Mouse (Mus musculus) heart, adult 2 months (tissue): Measurements from ENCODE around the gene Pdcd10. TPM values are rescaled to one million over a fixed set of nuclear protein-coding genes. Genes with fewer than 3 reads are reported as not detected.
A peak's percentile ranks its signal among the peaks of the same experiment; 100 is the strongest.

Source experiments
- DNase-seq, 2 experiments: peaks; one replicate each; pipeline ENCODE4 v3.0.0; 2021
- H3K27ac ChIP-seq: fragments of 200-600 bp; 2 replicates; pipeline ENCODE4 v1.8.1; 2022
- H3K27me3 ChIP-seq: fragments of 200-500 bp; 2 replicates; pipeline ENCODE4 v1.6.1; 2012; ENCODE audit warnings: mild to moderate bottlenecking, low read length, inconsistent platforms, mixed read lengths; ENCODE audit not compliant: control insufficient read depth, insufficient read depth
- H3K36me3 ChIP-seq: fragments of 200-500 bp; 2 replicates; pipeline ENCODE4 v1.6.1; 2012; ENCODE audit warnings: low read length, inconsistent platforms; ENCODE audit not compliant: control insufficient read depth, insufficient read depth
- H3K4me1 ChIP-seq: fragments of 200-500 bp; 2 replicates; pipeline ENCODE4 v1.6.1; 2011; ENCODE audit warnings: low read length; ENCODE audit not compliant: control insufficient read depth, insufficient read depth
- H3K4me3 ChIP-seq: fragments of 200-600 bp; 2 replicates; pipeline ENCODE4 v1.8.1; 2022
- H3K79me2 ChIP-seq: fragments of 200-500 bp; replicated peaks from 2 replicates; pipeline ENCODE4 v1.6.1; 2012; ENCODE audit warnings: mild to moderate bottlenecking, inconsistent platforms, low read length, moderate library complexity, mixed read lengths; ENCODE audit not compliant: control insufficient read depth, insufficient read depth
- H3K9ac ChIP-seq: fragments of 200-500 bp; 2 replicates; pipeline ENCODE4 v1.6.1; 2012; ENCODE audit warnings: low read depth, mild to moderate bottlenecking, control low read depth, inconsistent platforms, low read length, mixed read lengths
- CTCF ChIP-seq: fragments of 200-600 bp; IDR thresholded peaks from 2 replicates; pipeline ENCODE4 v1.8.1; 2022; ENCODE audit warnings: antibody characterized with exemption, mild to moderate bottlenecking, moderate library complexity
- EP300 ChIP-seq: fragments of 200-500 bp; IDR thresholded peaks from 2 replicates; pipeline ENCODE4 v1.6.1; 2011; ENCODE audit warnings: low read depth, low read length, control low read depth; ENCODE audit not compliant: insufficient read depth
- POLR2A ChIP-seq: fragments of 200-500 bp; IDR thresholded peaks from 2 replicates; pipeline ENCODE4 v1.6.1; 2011; ENCODE audit warnings: mild to moderate bottlenecking, low read depth, low read length, control low read depth; ENCODE audit not compliant: insufficient read depth
- WGBS: fragments of 180-500 bp; shearing (Covaris S2); methylation state at CpG from one replicate; pipeline ENCODE4 v1.1.7; 2018; 5-methylcytosine and 5-hydroxymethylcytosine counted together
- intact Hi-C: fragments of 180-260 bp; cut with DNase I; formaldehyde crosslinking; loops from one replicate; pipeline ENCODE4 v1.15.1; 2025
- polyA plus RNA-seq: library from polyadenylated mRNA; depleted of rRNA; stranded (reverse); fragments of >200 nt; gene quantifications from 2 replicates; pipeline ENCODE4 v1.2.3, GENCODE M21; 2012; rRNA removed
- total RNA-seq, 2 experiments: library from RNA; stranded (reverse); gene quantifications; 2 replicates each; pipeline ENCODE4 v1.2.3; 2021

Gene Pdcd10
- total and polyA plus RNA-seq, 3 experiments: 4.0 to 26.1 (median 25.7) TPM

DNA sequence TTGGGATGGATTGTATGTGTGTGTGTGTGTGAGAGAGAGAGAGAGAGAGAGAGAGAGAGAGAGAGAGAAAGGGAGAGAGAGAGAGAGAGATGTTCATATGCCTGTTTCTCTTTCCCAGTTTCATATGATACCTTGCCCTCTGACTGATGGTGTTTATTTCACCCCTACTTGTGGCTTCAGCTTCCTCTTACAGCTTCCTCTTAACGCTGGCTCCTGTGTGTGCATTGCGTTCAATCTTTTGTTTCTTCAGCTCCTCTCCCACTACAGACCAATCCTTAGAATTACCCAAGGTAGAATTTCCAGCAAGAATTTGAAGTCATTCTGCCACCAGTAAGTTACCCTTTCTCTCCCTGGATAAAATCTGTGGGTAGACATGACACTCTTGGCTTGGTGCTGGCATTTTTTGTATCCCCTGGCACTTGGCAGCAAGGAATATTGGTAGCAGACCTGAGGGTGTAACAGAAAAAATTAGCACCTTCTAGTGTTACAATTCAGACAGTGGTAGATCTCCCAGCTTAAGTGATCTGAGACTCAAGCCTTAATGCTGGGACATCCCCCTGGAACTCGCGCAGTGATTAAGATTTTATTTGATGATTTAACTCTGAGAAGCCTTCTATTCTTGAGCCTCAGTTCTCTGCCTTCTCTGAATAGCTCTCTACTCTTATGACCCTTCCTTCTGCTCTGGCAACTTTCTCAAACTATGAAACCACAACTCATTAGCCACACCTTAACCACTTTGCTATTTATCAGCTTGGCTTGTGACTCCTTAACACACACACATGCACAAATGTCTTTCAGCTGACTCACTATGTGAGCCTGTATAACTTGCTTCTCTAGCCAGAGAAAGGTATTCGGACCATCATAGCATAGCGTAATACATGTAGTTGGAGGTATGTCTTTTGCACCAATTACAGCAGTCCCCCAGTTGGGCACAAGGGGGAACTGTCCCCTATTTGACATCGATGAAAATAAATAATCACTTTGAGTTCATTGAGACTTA, 57.4 kb downstream of the Pdcd10 start:
- 68% methylated on average over 7 of the region's 7 CpGs for WGBS
- H3K4me3 ChIP-seq: no peak overlapping the region
- no peaks in the 10 kb centered on the region for H3K4me1 ChIP-seq
- no peak for DNase-seq
- no peak overlapping the region for H3K9ac ChIP-seq
- no peak for TF ChIP-seq POLR2A
- no peak for TF ChIP-seq EP300
- 0 out of 2 replicates have a peak, but pooled peaks have one; percentile 3 for TF ChIP-seq CTCF
- intact Hi-C loops: no loop called here
- no peaks in the 10 kb centered on the region for H3K36me3 ChIP-seq
- H3K79me2 ChIP-seq: no peaks in the 10 kb centered on the region
- H3K27ac ChIP-seq: no peak overlapping the region
- H3K27me3 ChIP-seq: no peaks in the 10 kb centered on the region

- Histone ChIP-seq H3K27ac (no peak overlapping the region), H3K36me3 (no peaks in the 10 kb centered on the region), H3K27me3 (no peaks in the 10 kb centered on the region), H3K4me3 (no peak overlapping the region), H3K4me1 (no peaks in the 10 kb centered on the region), H3K9ac (no peak overlapping the region), H3K79me2 (no peaks in the 10 kb centered on the region)
- DNase-seq: no peak
- WGBS: 69% methylated on average over 3 of the region's 3 CpGs
- intact Hi-C loops: no loop called here
- TF ChIP-seq EP300 (no peak), CTCF (no peak), POLR2A (no peak)
These were observed 63.7 kb downstream of the Pdcd10 start for GRCm38 (mm10) chr3:75492913-75493312.

GRCm38 (mm10) chr3:75482056-75482455, 74.6 kb downstream of the Pdcd10 start, which contains the start of gene Wdr49:
Gene Wdr49 (minus strand): TSS chr3:75482156.
- H3K27ac ChIP-seq: no peak within 1 kb of the TSS
- H3K27me3 ChIP-seq: no peaks in the 10 kb centered on the region
- 56% methylated on average over 2 of the region's 2 CpGs for WGBS
- H3K79me2 ChIP-seq: no peaks in the 10 kb centered on the region
- no peak for DNase-seq
- no peak within 1 kb of the TSS for H3K9ac ChIP-seq
- H3K4me1 ChIP-seq: no peaks in the 10 kb centered on the region
- H3K36me3 ChIP-seq: no peaks in the 10 kb centered on the region
- no peak within 1 kb of the TSS for H3K4me3 ChIP-seq
- TF ChIP-seq POLR2A (no peak), CTCF (no peak), EP300 (no peak)
- intact Hi-C loops: no loop called here

- H3K4me1 ChIP-seq: no peaks in the 10 kb centered on the region
- no peaks in the 10 kb centered on the region for H3K79me2 ChIP-seq
- DNase-seq: no peak
- WGBS: 70% methylated on average over 7 of the region's 7 CpGs
- H3K27me3 ChIP-seq: no peaks in the 10 kb centered on the region
- intact Hi-C loops: no loop called here
- H3K4me3 ChIP-seq: no peak overlapping the region
- H3K27ac ChIP-seq: no peak overlapping the region
- no peaks in the 10 kb centered on the region for H3K36me3 ChIP-seq
- H3K9ac ChIP-seq: no peak overlapping the region
- TF ChIP-seq POLR2A (no peak), EP300 (no peak), CTCF (no peak)
These were observed 81.5 kb downstream of the Pdcd10 start for GRCm38 (mm10) chr3:75475106-75475505.

DNA sequence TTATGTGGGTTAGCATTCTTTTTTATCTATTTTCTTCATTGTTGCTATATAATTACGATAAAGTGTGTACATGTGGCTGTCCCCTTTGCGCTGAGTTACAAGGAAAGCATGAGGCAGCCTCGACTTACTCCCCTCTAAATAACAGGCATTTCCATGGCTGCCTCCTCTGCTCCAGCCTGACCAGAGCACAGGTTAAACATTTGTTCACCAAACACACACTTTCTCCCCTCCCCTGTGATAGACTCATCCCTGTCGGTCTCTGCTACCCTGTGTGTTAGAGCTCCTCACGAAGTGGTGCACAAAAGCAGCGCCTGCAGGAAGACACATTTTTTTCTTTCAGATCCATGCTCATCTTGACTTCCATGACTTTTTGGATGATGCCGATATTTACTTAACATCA, 82.0 kb downstream of the Pdcd10 start:
- TF ChIP-seq POLR2A: no peak
- TF ChIP-seq EP300: no peak
- TF ChIP-seq CTCF: no peak
- Histone ChIP-seq H3K36me3 (no peaks in the 10 kb centered on the region), H3K79me2 (no peaks in the 10 kb centered on the region), H3K27me3 (no peaks in the 10 kb centered on the region), H3K27ac (no peak overlapping the region), H3K9ac (no peak overlapping the region), H3K4me3 (no peak overlapping the region), H3K4me1 (no peaks in the 10 kb centered on the region)
- intact Hi-C loops: no loop called here
- 84% methylated on average over 7 of the region's 7 CpGs for whole genome bisulfite sequencing
- DNase-seq: no peak

DNA sequence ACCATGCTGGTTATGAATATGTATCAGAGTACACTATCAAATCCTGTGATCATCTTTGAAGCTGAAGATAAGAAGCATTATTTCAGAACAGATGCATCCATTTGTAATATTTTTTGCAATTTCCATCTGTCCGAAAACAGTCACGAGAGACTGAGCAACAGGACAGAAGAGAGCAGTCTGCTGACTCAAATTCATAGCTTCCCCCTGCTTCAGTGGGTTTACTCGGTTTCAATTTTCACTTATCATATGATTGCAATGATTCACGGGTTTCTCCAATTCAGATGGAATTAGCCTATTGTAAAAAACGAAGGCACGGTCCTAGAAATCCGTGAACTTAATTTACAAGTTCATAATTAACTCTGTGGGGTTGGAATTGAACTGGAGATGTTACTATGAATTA, 88.5 kb downstream of the Pdcd10 start:
- 81% methylated on average over 7 of the region's 7 CpGs for WGBS
- H3K27ac ChIP-seq: no peak overlapping the region
- H3K9ac ChIP-seq: no peak overlapping the region
- H3K79me2 ChIP-seq: no peaks in the 10 kb centered on the region
- H3K36me3 ChIP-seq: no peaks in the 10 kb centered on the region
- H3K27me3 ChIP-seq: no peaks in the 10 kb centered on the region
- no peak for DNase-seq
- H3K4me1 ChIP-seq: no peaks in the 10 kb centered on the region
- no peak overlapping the region for H3K4me3 ChIP-seq
- intact Hi-C loops: no loop called here
- TF ChIP-seq POLR2A: no peak
- no peak for TF ChIP-seq EP300

Other genes starting within 250 kb of the Pdcd10 start
- not detected for gene Wdr49, start 74.7 kb downstream of the Pdcd10 start, total RNA-seq
- gene Wdr49, start 74.7 kb downstream of the Pdcd10 start, polyA plus RNA-seq: not detected in 2 replicates
- gene Serpini1, start 691 bp upstream of the Pdcd10 start, total RNA-seq: 1 to 10 TPM; 3.7 to 4.6 TPM
- 1.4 and 3.7 TPM in 2 replicates for gene Serpini1, start 691 bp upstream of the Pdcd10 start, polyA plus RNA-seq
- not detected for gene Gm29133, start 191.3 kb upstream of the Pdcd10 start, total RNA-seq
- not detected in 2 replicates for gene Gm29133, start 191.3 kb upstream of the Pdcd10 start, polyA plus RNA-seq